Comparison of ENCODE assay signal across 14 mouse cellular contexts in genomic region chr17:66701358-66702184, GRCm38 (mm10).
DNase-seq lines count a peak whose midpoint lies in the region; ATAC-seq lines count a peak whose summit lies in the region.
"Had no signal": no experiment of that assay in that cellular context is flagged by ENCODE, and none has a peak within 500 bp of the region (broad histone marks: within the 10 kb centered on the region; RNA-seq: fewer than 3 reads in every experiment).

No protein-coding gene starts in this region.

- WGBS in limb, embryonic 13.5 days = 42% methylated on average over 11 of the region's 11 CpGs
- 78% methylated on average over 11 of the region's 11 CpGs for WGBS in limb, embryonic 10.5 days
- WGBS in macrophage (ENCODE audit: missing documents) = 14% methylated on average over 11 of the region's 11 CpGs
- WGBS in intestine, embryonic 16.5 days = 56% methylated on average over 11 of the region's 11 CpGs

- ATAC-seq in frontal cortex, adult (ENCODE audit: low TSS enrichment) = 0 out of 2 replicates have a peak, but pooled peaks have one; percentile 31
- ATAC-seq in limb, embryonic 13.5 days (ENCODE audit: low FRiP score, low read depth) = no peak
- ATAC-seq in intestine, embryonic 16.5 days = no peak
- ATAC-seq in activated CD4-positive, CD25-positive, alpha-beta regulatory T cell, adult 4 months = no peak
- ATAC-seq: intestine, embryonic 15.5 days had no signal

- no peak overlapping the region for H3K4me3 ChIP-seq in limb, embryonic 13.5 days
- H3K4me3 ChIP-seq in limb, embryonic 10.5 days = no peak overlapping the region
- no peak overlapping the region for H3K4me3 ChIP-seq in macrophage (ENCODE audit: inconsistent target)
- H3K4me3 ChIP-seq in intestine, embryonic 16.5 days (ENCODE audit: low read length) = no peak overlapping the region
- H3K4me3 ChIP-seq: heart, embryonic 15.5 days; intestine, embryonic 15.5 days; myocyte had no signal

- peaks cover 35% of the 10 kb centered on the region for H3K4me1 ChIP-seq in limb, embryonic 13.5 days
- H3K4me1 ChIP-seq in limb, embryonic 10.5 days = peaks cover 43% of the 10 kb centered on the region
- H3K4me1 ChIP-seq in intestine, embryonic 16.5 days (ENCODE audit: control insufficient read depth, insufficient read depth, low read length) = peaks cover 7% of the 10 kb centered on the region; the same call in 1 of the 2 replicates

- no peaks in the 10 kb centered on the region for H3K36me3 ChIP-seq in limb, embryonic 13.5 days
- H3K36me3 ChIP-seq in limb, embryonic 10.5 days = no peaks in the 10 kb centered on the region
- no peaks in the 10 kb centered on the region for H3K36me3 ChIP-seq in macrophage (ENCODE audit: inconsistent target)
- H3K36me3 ChIP-seq in intestine, embryonic 16.5 days (ENCODE audit: control insufficient read depth, insufficient read depth, low read length) = no peaks in the 10 kb centered on the region
- H3K36me3 ChIP-seq: heart, embryonic 15.5 days; intestine, embryonic 15.5 days had no signal

- DNase-seq in frontal cortex, postnatal 36 days (ENCODE audit: low spot score in 2 of 2) = no peak
- no peak for DNase-seq in limb, embryonic 10.5 days (ENCODE audit: low spot score)
- DNase-seq in brain, adult 2 months (ENCODE audit: low read depth, low spot score) = peak; percentile 42
- DNase-seq: layer of hippocampus, postnatal 36 days; liver; right cerebral cortex, postnatal 14 days had no signal

- 0 out of 2 replicates have a peak overlapping the region, but pooled peaks have one; percentile 10 for H3K27ac ChIP-seq in limb, embryonic 13.5 days
- no peak overlapping the region for H3K27ac ChIP-seq in limb, embryonic 10.5 days
- H3K27ac ChIP-seq in macrophage = 0 out of 2 replicates have a peak overlapping the region, but pooled peaks have one; percentile 7
- no peak overlapping the region for H3K27ac ChIP-seq in intestine, embryonic 16.5 days (ENCODE audit: low read length)
- H3K27ac ChIP-seq: heart, embryonic 15.5 days; intestine, embryonic 15.5 days had no signal

- no peak overlapping the region for H3K4me2 ChIP-seq in limb, embryonic 13.5 days (replicated peaks)
- no peak overlapping the region for H3K4me2 ChIP-seq in intestine, embryonic 16.5 days (ENCODE audit: low read depth, low read length)
- H3K4me2 ChIP-seq: heart, embryonic 15.5 days; intestine, embryonic 15.5 days had no signal

- no peaks in the 10 kb centered on the region for H3K79me2 ChIP-seq in macrophage (ENCODE audit: inconsistent target)

- H3K27me3 ChIP-seq in limb, embryonic 13.5 days = peaks cover 9% of the 10 kb centered on the region; the same call in 1 of the 2 replicates
- no peaks in the 10 kb centered on the region for H3K27me3 ChIP-seq in limb, embryonic 10.5 days (ENCODE audit: low read depth, poor library complexity, severe bottlenecking)
- H3K27me3 ChIP-seq in intestine, embryonic 16.5 days (replicated peaks; ENCODE audit: control insufficient read depth, insufficient read depth, low read length) = no peaks in the 10 kb centered on the region
- H3K27me3 ChIP-seq: heart, embryonic 15.5 days; intestine, embryonic 15.5 days had no signal

- H3K9me3 ChIP-seq in limb, embryonic 13.5 days = no peaks in the 10 kb centered on the region
- no peaks in the 10 kb centered on the region for H3K9me3 ChIP-seq in limb, embryonic 10.5 days (replicated peaks)
- H3K9me3 ChIP-seq in intestine, embryonic 16.5 days (ENCODE audit: control insufficient read depth, low read length) = no peaks in the 10 kb centered on the region
- H3K9me3 ChIP-seq: heart, embryonic 15.5 days; intestine, embryonic 15.5 days had no signal

- no peak overlapping the region for H3K9ac ChIP-seq in limb, embryonic 13.5 days
- H3K9ac ChIP-seq in intestine, embryonic 16.5 days (ENCODE audit: low read depth, low read length) = no peak overlapping the region
- H3K9ac ChIP-seq: heart, embryonic 15.5 days; intestine, embryonic 15.5 days had no signal

Comparison
In these comparisons a context has a peak if more than half of its experiments do, and no peak if none do; other contexts are left out.
1. H3K27ac ChIP-seq: peak in limb, embryonic 13.5 days (single experiment) and macrophage (single experiment); none in limb, embryonic 10.5 days (single experiment) and intestine, embryonic 16.5 days (single experiment).